9 mouse cellular contexts compared by ENCODE assay signal in genomic region chr11:79191214-79191613, GRCm38 (mm10). TPM values are rescaled to one million over a fixed set of nuclear protein-coding genes. Genes with fewer than 3 reads are reported as not detected.
A peak's percentile ranks its signal among the peaks of the same experiment; 100 is the strongest.
DNase-seq lines count a peak whose midpoint lies in the region; ATAC-seq lines count a peak whose summit lies in the region.
"Had no signal": no experiment of that assay in that cellular context is flagged by ENCODE, and none has a peak within 500 bp of the region (broad histone marks: within the 10 kb centered on the region; RNA-seq: fewer than 3 reads in every experiment).

No protein-coding gene starts in this region.

- peaks cover 5% of the 10 kb centered on the region; the same call in 1 of the 2 replicates for H3K4me1 ChIP-seq in stomach, embryonic 16.5 days (ENCODE audit: control insufficient read depth, insufficient read depth, low read length)

- H3K27ac ChIP-seq in stomach, embryonic 16.5 days (ENCODE audit: low read length), result no peak overlapping the region
- H3K27ac ChIP-seq: liver, embryonic 14.5 days had no signal

- WGBS in stomach, embryonic 16.5 days, result 75% methylated on average over 4 of the region's 4 CpGs

- DNase-seq in adrenal gland, postnatal 14 days, result peak; percentile 36
- DNase-seq in adrenal gland, adult 8-10 months, result no peak
- DNase-seq in lung, postnatal 14 days, result peak; percentile 26
- no peak for DNase-seq in lung, postnatal 25 days (ENCODE audit: low spot score)
- DNase-seq in heart, postnatal 10 days, result peak; percentile 51 to 67
- DNase-seq in spleen, postnatal 14 days (ENCODE audit: low spot score in 2 of 2), result no peak
- DNase-seq in testis, postnatal 10 days (ENCODE audit: low spot score), result no peak

- no peak overlapping the region for H3K9ac ChIP-seq in stomach, embryonic 16.5 days (ENCODE audit: low read length)
- H3K9ac ChIP-seq: liver, embryonic 14.5 days had no signal

- H3K4me2 ChIP-seq in stomach, embryonic 16.5 days (ENCODE audit: low read depth, low read length), result no peak overlapping the region

- H3K36me3 ChIP-seq in stomach, embryonic 16.5 days (ENCODE audit: control insufficient read depth, insufficient read depth, low read length), result no peaks in the 10 kb centered on the region

- peak; percentile 48; the same call in 1 of the 2 replicates for ATAC-seq in stomach, embryonic 16.5 days (ENCODE audit: insufficient read depth, low FRiP score)

- no peaks in the 10 kb centered on the region; the same call in 1 of the 2 replicates for H3K9me3 ChIP-seq in stomach, embryonic 16.5 days (replicated peaks; ENCODE audit: control insufficient read depth, low read length)

- no peak overlapping the region for H3K4me3 ChIP-seq in stomach, embryonic 16.5 days (replicated peaks; ENCODE audit: low read length)

- no peaks in the 10 kb centered on the region for H3K27me3 ChIP-seq in stomach, embryonic 16.5 days (ENCODE audit: control insufficient read depth, insufficient read depth, low read length)

- intact Hi-C loops in heart, postnatal 10 days (cut with DNase I), result no loop called here

RNA-seq across cellular contexts. Expression of gene Ksr1, which starts 45.0 kb away (rescaled TPM):
- 10.0 and 10.8 TPM in 2 replicates for total RNA-seq in adrenal gland, postnatal 14 days (2021)
- 10 to 100 TPM; 10.2 to 19.2 (median 14.3) TPM for total RNA-seq in adrenal gland, adult 8-10 months (2022)
- total RNA-seq in heart, postnatal 10 days (2021), result 10 to 100 TPM; 10.4 to 11.9 TPM
- 2.1 and 3.2 TPM in 2 replicates for polyA plus RNA-seq in stomach, embryonic 16.5 days (2015; fragmentation: Nextera tagmentation; extraction: Ambion mirVana)

Comparison
In these comparisons a context has a peak if more than half of its experiments do, and no peak if none do; other contexts are left out.
1. DNase-seq: peak in adrenal gland, postnatal 14 days (single experiment), lung, postnatal 14 days (single experiment) and heart, postnatal 10 days (2 of 2); none in adrenal gland, adult 8-10 months (single experiment), lung, postnatal 25 days (single experiment), spleen, postnatal 14 days (0 of 2) and testis, postnatal 10 days (single experiment).